Mouse (Mus musculus): Measurements from ENCODE around the gene Klhl42. TPM values are rescaled to one million over a fixed set of nuclear protein-coding genes. Genes with fewer than 3 reads are reported as not detected.

Gene Klhl42
- total RNA-seq, 2 experiments from 2014 or later = 20.5 to 21.9 TPM

- no peak for DNase-seq (ENCODE audit: extremely low spot score in 1 of 2, low spot score in 1 of 2)
Observed at GRCm38 (mm10) chr6:147144664-147145063, 53.5 kb downstream of the Klhl42 start.

- peak; percentile 12 to 15 for DNase-seq (ENCODE audit: extremely low spot score in 1 of 2, low spot score in 1 of 2)
Observed at GRCm38 (mm10) chr6:147145277-147145676, 54.1 kb downstream of the Klhl42 start.

GRCm38 (mm10) chr6:147145753-147146152 lies 54.6 kb downstream of the Klhl42 start:
- no peak for DNase-seq (ENCODE audit: extremely low spot score in 1 of 2, low spot score in 1 of 2)

GRCm38 (mm10) chr6:147151069-147151468 lies 59.9 kb downstream of the Klhl42 start:
- no peak for DNase-seq (ENCODE audit: extremely low spot score in 1 of 2, low spot score in 1 of 2)

- DNase-seq (ENCODE audit: extremely low spot score in 1 of 2, low spot score in 1 of 2) = no peak
Observed at GRCm38 (mm10) chr6:147151839-147152238, 60.7 kb downstream of the Klhl42 start.

- no peak for DNase-seq (ENCODE audit: extremely low spot score in 1 of 2, low spot score in 1 of 2)
Observed at GRCm38 (mm10) chr6:147155085-147155484, 63.9 kb downstream of the Klhl42 start.

GRCm38 (mm10) chr6:147161818-147162584 lies 70.8 kb downstream of the Klhl42 start:
- no peak for DNase-seq (ENCODE audit: extremely low spot score in 1 of 2, low spot score in 1 of 2)

Other genes starting within 250 kb of the Klhl42 start
- not detected for gene Smco2, start 241.3 kb upstream of the Klhl42 start, total RNA-seq (2021)
- gene Ppfibp1, start 202.9 kb upstream of the Klhl42 start, total RNA-seq (2021) = 10 to 100 TPM; 40.9 to 41.7 TPM
- not detected for gene 1700034J05Rik, start 137.0 kb upstream of the Klhl42 start, total RNA-seq (2021)
- gene Rep15, start 58.8 kb upstream of the Klhl42 start, total RNA-seq (2021) = 1 to 10 TPM; 1.2 to 1.7 TPM
- gene Mrps35, start 48.6 kb upstream of the Klhl42 start, total RNA-seq (2021) = 10 to 100 TPM; 44.4 to 47.3 TPM
- gene Mansc4, start 4.3 kb upstream of the Klhl42 start, total RNA-seq (2021) = 1 to 10 TPM in 1 of 2 experiments, not detected in 1; 1.0 TPM
- 1 to 10 TPM; 2.4 to 2.7 TPM for gene Pthlh, start 172.8 kb downstream of the Klhl42 start, total RNA-seq (2021)